Mouse (Mus musculus): Measurements from ENCODE around the gene Map2k3.
"Not testable (repeated sequence)": the region's sequence is repeated elsewhere in the genome, so short reads cannot be mapped to it uniquely, and the experiment has no call there.

The Map2k3 gene

DNA sequence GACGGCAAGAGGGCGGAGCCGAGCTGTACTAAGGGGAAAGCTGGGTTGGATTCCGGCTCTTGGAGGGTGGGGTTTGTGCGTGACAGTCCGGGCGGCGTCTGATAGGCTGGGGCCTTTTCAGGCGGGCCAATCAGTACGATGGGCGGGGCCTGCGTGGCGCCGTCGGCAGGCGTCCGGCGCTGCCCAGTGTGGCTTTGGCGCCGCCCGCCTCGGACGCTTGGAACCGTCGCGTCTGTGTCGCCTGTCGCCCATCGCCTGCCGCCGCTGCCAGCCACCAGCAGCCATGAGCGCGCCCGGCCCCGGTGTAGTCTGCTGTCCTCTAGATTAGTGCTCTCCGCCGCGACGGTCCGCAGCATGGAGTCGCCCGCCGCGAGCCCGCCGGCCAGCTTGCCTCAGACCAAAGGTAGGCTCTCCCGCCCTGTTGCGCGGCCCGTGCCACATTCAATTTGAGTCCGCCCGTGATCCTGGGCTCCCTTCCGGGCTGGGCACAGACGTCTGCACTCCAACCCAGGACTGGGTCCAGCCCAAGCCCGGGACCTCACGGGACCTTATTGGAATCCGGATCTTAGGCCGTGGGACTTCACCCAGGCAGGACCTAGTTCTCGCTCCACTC is at the start of gene Map2k3:
Map2k3 (plus strand) TSS at position 165 of the 613 bp plus-strand sequence.
- peak; percentile 85 to 91 for DNase-seq (ENCODE audit: low read depth in 2 of 2, low spot score in 2 of 2)

DNA sequence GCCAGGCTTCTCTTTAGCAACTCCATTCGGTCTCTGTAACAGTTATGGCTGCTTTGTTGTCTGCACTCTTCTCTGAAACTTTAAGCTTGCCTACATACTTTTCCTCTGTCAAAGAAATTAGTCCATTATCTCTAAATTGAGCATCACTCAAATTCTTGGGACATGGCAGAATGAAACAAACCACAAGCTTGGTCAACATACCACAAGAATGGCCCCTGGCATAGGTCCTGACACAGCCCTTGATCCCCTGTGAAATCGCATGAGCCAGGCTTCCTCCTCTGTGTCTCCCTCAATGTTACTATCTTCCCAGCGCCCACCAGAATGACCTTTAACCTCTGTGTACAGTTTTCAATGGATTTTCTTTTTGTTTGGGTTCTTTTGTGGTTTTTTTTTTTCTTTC is 49.4 kb upstream of the Map2k3 start:
- DNase-seq (ENCODE audit: low read depth in 2 of 2, low spot score in 2 of 2): no peak

DNA sequence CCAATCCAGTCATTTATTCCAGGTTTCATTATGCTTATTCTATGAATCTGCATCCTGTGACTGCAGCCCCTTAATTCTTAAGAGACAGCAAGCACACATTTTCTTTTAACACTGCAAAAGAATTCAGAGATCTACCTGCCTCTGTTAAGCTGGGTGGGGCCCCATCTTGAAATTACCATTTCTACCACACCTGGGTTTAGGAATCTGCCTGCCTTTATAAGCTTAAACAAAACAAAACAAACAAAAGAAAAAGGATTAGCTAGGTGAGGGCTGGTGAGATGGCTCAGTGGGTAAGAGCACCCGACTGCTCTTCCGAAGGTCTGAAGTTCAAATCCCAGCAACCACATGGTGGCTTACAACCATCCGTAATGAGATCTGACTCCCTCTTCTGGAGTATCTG is 44.8 kb upstream of the Map2k3 start:
- DNase-seq (ENCODE audit: low read depth in 2 of 2, low spot score in 2 of 2): not testable (repeated sequence)

DNA sequence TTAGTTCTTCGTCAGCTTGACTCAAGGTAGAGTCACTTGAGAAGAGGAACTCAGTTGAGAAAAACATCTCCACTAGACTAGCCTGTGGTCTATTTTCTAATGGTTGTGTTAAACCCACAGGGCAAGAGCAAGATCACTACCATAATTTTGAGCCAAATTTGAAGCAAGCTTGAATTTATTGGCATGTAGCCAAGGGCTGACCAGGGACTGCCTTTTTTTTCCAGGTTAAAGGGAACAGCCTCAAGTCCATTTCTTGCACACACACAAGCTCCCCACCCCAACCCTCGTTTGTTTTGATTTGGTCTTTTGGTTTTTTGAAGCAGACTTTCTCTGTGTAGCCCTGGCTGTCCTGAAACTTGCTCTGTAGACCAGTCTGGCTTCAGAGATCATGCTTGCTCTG is 42.0 kb upstream of the Map2k3 start:
- DNase-seq (ENCODE audit: low read depth in 2 of 2, low spot score in 2 of 2): no peak

DNA sequence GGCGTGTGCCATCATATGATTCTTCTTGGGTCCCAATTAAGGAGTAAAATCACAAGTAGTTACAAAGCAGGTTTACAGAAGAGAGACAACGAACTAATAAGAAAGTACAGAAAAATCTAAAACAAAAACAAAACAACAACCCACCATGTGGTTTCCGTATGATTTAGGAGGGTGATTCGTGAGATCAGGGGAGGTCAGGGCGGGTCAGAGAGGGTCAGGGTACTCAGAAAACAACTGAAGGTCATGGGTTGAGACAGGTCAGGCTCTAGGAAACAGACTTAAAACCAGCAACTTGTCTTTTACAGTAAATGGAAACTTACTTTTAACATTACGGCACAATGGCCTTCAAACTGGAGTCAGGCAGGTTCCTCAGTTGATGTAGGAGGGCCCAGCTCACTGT is 41.5 kb upstream of the Map2k3 start:
- no peak for DNase-seq (ENCODE audit: low read depth in 2 of 2, low spot score in 2 of 2)

DNA sequence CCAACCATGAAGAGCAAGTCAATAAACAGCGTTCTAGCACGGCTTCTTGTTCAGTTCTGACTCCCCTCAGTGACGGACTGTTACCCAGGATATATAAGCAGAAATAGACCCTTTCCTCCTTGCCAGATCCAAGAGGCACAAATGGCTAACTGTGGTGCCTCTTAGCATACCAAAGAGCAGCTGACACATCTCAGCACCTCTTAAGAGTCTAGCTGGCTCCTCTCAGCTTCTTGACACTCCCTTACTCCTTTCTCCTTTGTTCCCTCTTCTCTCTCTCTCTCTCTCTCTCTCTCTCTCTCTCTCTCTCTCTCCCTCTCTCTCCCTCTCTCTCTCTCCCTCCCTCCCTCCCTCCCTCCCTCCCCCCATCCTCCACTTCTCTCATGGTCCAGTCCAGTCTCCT is 41.1 kb upstream of the Map2k3 start:
- no peak for DNase-seq (ENCODE audit: low read depth in 2 of 2, low spot score in 2 of 2)

DNA sequence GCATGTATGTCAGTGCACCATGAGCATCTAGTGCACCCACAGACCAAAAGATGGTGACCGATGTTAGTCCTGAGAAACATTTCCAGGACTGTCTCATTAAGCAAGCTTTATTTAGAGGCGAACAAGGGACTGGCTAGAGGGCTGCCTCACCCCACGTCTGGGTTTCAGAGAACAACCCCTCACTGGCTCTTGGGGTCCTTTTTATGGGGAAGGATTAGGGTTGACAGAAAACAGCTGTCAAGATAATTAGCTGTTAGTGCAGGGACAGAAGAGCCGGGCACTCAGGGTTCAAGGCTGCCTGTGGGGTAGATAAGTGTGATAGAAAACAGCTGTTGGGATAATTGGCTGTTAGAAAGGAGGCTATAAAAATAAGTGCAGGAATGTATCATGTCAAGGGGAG is 35.9 kb upstream of the Map2k3 start:
- no peak for DNase-seq (ENCODE audit: low read depth in 2 of 2, low spot score in 2 of 2)

DNA sequence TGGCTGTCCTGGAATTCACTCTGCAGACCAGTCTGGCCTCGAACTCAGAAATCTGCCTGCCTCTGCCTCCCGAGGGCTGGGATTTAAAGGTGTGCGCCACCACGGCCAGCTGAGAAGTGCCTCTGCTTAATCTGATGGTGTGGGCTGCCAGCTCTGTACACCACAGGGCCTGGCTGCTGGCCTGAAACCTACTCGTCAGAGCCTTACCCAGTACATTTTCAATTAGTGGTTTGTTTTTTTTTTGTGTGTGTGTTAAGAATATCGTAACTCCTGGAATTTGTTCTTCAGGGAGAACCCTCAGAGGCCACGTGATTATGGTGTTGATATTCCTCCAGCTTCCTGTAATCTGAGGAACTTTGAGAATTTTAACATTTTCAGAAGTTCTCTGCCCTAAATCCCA is 29.8 kb upstream of the Map2k3 start:
- no peak for DNase-seq (ENCODE audit: low read depth in 2 of 2, low spot score in 2 of 2)

DNA sequence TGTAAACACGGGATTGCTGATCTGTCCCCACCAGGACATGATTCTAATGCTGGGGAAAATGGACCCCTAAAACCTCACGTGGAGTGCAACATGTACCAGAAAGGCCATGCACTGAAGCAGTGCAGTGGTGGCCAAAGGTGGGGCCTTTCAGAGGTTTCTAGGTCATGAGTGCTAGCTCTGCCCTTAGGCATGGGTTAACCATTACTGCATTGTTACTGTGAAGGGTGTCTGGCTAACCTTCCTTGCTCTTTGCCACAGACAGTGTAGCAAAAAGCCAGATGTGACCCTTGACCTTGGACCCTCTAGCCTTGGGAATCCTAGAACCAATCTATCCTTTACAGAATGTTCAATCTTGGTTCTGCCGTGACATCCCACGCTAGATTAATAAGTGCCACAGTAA is 29.3 kb upstream of the Map2k3 start:
- no peak for DNase-seq (ENCODE audit: low read depth in 2 of 2, low spot score in 2 of 2)

DNA sequence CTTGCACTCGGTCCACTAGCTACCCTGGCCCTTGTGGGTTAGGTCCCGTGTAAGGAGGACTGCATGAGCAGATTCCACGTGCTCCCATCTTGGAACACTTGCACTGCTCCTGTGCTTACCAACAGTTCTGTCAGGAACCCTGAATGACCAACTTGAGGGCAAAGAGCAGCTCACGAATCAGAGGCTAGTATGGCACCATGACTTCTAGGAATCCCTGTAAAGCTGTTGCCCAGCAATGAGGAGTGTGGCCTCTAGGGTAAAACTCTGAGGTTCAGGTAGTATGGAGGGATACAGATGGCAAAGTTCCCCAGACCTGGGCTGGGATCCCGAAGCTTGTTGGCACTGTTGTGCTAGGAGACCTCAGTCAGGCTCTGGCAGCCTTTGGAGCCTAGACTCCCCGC is 28.2 kb upstream of the Map2k3 start:
- no peak for DNase-seq (ENCODE audit: low read depth in 2 of 2, low spot score in 2 of 2)

DNA sequence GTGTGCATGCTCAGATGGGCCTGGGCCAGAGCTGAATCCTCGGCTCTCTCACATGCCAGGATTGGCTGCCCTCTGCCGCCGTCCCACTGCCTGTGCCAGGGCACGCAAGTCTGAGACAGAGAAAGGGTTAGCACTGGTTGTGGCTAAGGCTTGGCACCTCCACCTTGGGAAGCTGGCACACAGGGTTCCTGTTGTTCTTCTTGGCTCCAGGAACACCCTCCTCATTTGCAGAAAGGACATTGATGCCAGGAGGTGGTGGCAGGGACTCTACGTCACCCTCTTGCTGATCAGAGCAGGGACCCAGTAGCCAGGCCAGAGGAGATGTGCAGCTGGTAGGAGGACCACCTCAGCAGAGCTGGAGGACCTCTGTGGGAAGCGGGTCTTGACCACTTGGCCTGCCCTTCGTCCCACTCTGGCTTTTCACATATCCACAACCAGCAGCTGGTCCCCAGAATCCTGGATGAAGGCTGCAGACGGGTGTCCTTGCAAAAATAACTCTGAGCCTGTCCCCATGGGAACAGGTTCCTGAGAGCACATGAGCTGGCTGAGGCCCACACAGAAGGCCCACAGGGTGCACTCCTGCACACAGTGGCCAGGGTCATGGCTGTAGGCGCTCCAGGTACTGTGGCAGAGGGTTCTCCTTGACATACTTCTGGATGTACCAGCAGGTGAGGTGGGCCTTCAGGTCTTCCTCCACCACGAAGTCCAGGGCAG is 26.3 kb upstream of the Map2k3 start:
- DNase-seq (ENCODE audit: low read depth in 2 of 2, low spot score in 2 of 2): no peak

DNA sequence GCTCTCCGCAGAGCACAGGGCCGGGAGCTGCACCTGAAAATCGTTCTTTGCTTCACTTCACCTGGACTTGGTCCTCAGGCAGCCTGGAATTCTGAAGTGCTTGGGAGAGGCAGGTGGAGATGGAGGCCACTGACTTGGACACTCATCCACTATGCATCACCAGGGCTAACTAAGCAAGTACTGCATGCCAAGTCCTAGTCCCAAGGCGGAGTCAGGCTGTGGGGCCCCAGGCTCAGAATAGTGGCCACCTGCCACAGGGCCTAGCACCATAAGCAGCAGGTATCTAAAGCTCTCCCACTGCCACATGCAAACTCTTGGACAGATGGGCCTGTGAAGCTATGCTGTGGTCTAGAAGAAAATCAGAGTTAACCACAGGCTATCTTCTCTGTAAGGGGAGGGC is 25.4 kb upstream of the Map2k3 start:
- no peak for DNase-seq (ENCODE audit: low read depth in 2 of 2, low spot score in 2 of 2)

DNA sequence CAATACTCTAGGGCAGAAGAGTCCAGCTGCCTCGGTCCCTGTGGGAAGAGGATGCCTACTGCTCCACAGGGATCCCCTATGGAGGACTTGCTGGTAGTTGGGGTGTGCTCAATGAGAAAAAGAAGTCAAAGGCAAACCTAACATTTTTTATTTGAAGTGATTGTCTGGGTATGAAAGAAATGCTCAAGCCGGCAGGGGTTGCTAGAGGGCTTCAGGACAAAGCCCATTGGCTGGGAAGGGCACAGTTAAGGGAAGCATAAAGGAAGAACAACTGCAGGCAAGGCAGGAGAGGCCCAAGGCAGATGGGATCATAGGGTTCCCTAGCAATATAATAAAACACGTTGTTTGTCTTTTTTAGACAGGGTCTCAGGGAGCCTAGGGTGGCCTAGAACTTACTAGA is 23.8 kb upstream of the Map2k3 start:
- DNase-seq (ENCODE audit: low read depth in 2 of 2, low spot score in 2 of 2): no peak

DNA sequence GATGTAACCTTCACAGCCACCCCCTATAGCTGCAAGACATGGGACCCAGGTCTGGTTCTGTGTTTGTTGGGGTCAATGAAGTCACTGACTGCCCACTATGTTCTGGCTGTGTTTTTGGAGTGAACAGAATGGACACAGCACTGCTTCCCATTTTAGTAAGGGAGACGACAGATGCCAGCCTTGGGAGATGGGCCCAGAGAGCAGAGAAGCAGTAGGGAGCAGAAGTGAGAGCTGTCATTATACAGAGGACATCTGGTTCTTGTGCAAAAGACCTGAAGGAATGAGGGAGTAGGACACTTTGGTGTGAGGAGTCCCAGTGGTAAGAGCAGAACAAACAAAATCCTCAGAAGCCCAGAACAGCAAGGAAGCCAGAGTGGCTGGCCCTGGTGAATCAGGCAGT is 22.2 kb upstream of the Map2k3 start:
- DNase-seq (ENCODE audit: low read depth in 2 of 2, low spot score in 2 of 2): no peak

DNA sequence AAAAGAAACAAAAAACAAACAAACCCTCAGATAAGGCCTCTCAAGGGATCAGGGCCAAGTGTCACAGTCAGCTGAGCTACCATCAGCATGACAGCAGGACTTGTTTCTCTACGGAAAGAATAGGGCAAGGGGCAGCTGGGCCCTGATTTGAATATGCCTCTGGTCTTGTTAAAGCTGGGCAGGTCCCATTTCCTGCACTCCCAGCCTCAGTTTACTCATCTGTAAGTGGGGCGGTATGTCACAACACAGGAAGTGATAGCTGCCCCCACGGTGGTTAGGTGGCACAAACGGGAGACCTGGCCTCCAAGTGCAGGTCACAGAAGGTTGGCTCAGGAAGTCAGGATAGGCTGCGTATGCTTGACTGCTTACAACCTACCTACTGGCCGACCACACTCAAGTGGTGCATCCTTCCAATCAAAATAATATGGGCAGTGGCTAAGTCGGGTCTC is 19.3 kb upstream of the Map2k3 start:
- no peak for DNase-seq (ENCODE audit: low read depth in 2 of 2, low spot score in 2 of 2)

DNA sequence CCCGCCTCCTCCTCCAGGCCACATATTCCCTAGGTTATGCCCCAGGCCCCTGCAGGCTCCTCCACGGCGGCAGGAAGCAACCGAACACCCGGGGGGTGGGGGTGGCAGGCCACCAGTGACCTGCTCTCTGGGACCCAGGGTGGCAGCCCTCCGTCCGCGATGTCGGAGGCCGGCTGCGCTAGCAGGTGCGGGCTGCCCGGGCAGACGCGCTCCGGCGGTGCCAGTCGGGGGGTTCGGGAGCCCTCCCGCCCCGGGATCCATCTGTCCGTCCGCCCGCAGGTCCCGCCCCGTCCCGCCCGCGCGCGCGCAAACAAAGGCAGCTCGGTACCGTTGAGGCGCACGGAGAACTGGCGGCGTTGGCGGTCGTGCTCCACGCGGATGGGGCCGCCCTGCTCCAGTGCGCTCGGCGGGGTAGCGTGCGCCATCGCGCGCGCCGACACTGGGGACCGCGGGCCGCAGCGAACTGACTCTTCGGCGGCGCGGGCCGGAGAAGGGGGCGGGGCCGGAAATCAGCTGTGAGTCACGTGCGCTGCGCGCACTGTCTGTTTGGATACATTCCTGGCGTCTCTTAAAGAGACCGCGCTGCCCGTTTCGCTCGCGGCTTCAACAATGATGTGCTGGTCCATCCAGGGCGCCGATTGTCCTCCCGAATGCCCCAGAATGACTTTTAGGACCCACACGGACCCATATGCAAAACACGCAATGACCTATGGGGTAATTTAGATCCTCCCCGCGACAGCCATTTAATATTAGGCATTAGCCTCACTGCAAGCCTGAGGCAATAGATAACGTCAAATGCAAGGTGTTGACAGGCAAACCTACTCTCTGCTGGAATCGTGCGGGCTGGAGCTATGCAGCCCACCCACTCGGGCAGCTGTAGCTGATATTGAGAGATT is 18.3 kb upstream of the Map2k3 start:
- peak; percentile 76 to 85 for DNase-seq (ENCODE audit: low read depth in 2 of 2, low spot score in 2 of 2)

DNA sequence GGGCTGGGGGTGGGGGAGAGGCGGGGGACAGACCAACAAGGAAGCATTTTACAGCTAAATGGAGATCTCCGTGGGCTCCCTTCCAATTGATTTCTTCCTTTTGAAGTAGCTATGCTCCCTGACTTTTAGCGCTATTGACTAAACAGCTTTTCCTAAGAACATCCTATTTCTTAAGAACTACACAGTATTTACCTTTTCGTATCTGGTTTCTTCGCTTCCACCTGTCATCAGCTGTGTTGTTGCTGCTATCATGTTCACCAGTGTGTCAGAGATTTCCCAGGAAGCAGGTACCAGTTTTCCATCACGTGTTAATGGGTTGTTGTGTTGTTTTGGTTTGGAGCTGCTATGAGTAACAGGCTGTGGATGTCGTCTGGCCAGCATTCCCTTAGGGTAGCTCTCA is 17.3 kb upstream of the Map2k3 start, which contains the start of gene Natd1:
Natd1 (minus strand) TSS at position 260 of the 400 bp plus-strand sequence.
- DNase-seq (ENCODE audit: low read depth in 2 of 2, low spot score in 2 of 2): no peak

DNA sequence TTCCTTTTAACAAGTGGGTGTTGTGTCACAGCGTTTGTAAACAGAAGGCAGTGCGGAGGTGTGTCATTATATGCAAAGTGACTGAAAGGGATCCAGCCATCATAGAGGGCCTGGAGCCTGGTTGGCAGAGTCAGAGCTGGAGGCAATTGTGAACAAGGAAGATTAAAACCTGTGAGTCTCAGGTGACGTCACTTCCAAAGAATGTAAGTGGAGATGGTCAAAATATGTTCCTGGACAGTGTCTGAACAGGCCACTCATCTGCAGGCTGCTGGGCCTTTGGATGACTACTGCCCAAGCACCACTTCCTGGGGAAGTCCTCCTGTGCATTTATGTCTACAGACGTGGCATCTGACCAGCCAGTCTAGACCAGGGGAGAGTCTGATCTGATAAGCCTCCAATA is 16.6 kb upstream of the Map2k3 start:
- no peak for DNase-seq (ENCODE audit: low read depth in 2 of 2, low spot score in 2 of 2)

DNA sequence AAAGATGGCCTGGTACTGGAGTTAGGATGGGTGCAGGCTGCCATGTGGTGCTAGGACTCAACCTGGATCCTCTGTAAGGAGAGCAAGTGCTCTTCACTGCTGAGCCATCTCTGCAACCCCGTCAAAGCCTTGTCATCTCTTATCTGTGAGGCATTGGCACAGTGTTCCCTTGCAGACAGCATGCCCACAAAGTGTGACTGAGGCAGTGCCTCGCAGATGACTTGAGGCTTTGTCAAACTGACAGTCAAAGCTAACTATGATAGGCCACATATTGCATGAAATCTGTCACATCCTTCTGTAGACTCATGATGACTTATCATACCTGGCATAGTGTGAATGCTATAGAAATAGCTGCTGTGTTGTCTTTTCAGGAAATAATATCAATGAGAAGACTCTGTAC is 11.8 kb upstream of the Map2k3 start:
- no peak for DNase-seq (ENCODE audit: low read depth in 2 of 2, low spot score in 2 of 2)

DNA sequence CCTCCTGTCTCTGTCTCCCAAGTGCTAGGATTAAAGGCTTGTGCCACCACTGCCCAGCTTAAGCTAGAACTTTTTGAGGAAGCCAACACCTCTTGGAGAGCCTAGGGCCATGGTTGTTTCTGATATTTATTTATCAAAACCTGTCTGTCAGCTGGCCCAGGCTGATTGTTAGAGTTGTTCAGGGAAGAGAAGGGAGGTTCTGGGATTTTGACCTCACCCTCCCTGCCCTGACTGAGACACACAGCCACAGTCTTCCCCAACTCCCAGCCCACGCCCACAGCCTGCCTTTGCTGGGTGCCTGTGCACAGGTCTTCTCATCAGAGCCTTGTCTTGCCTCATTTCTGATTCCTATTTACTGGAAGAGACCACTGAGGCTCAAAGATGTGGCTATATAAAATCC is 9.6 kb upstream of the Map2k3 start:
- DNase-seq (ENCODE audit: low read depth in 2 of 2, low spot score in 2 of 2): no peak

DNA sequence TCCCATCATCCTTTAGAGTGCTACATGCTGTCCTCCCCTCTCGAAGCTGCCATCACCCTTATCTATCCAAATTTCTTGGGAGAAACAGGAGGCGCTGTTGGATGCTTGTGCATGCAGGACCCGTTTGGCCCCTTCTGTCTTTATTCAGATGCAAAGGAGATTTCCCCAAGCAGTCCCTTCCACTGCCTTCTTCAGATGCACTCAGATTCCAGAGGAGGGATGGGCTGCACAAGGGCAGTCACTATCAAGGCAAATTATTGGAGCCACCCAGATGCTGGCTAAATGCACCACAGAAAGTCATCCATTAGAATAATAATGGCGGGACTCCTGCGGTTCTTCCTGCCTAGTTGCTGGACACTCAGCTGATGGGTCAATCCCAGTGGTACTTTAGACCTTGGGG is 8.9 kb upstream of the Map2k3 start:
- no peak for DNase-seq (ENCODE audit: low read depth in 2 of 2, low spot score in 2 of 2)

DNA sequence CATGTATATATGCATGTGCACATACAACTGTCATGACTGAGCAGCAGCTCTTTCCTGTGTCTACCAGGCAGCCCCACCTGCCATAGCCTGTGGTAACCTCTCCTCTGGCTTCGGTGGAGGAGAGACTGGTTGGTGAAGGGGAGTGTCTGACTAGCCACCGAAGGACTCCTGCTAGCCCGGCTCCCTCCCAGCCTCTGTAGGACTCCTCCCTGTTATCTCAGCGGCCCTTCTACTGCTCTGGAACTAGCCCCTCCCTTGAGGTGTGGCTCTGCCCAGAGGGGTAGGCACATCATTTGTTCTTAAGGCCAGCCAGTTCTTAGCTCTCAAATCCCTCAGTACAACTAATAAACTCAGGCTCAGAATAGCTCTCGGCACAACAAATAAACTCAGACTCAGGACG is 7.3 kb upstream of the Map2k3 start:
- DNase-seq (ENCODE audit: low read depth in 2 of 2, low spot score in 2 of 2): no peak

Data from CD8-positive naive resting alpha-beta T cell, adult 2 months (primary cell).